Mouse (Mus musculus): ENCODE measurements around the gene Olfr1417. TPM values are rescaled to one million over a fixed set of nuclear protein-coding genes. Genes with fewer than 3 reads are reported as not detected.
"Not testable (repeated sequence)": the region's sequence is repeated elsewhere in the genome, so short reads cannot be mapped to it uniquely, and the experiment has no call there.

The Olfr1417 gene
- polyA plus RNA-seq (2012; rRNA removed), result 0.05 TPM in 1 of 2 replicates, not detected in the other

GRCm38 (mm10) chr19:11839119-11839518 lies at the start of gene Olfr1417:
Olfr1417 (minus strand) TSS chr19:11839219.
- no peak for TF ChIP-seq CTCF (IDR thresholded peaks at IDR 0.05; ENCODE audit: borderline replicate concordance, extremely low read depth, insufficient read depth, insufficient read length)
- DNase-seq (ENCODE audit: low read depth), result no peak

- DNase-seq (ENCODE audit: low read depth), result no peak
- TF ChIP-seq POLR2A (IDR thresholded peaks at IDR 0.05; ENCODE audit: borderline replicate concordance, extremely low read depth, insufficient read depth, insufficient read length, poor library complexity, severe bottlenecking), result no peak
- no peak for TF ChIP-seq CTCF (IDR thresholded peaks at IDR 0.05; ENCODE audit: borderline replicate concordance, extremely low read depth, insufficient read depth, insufficient read length)
Measured at GRCm38 (mm10) chr19:11886265-11886664, 47.2 kb upstream of the Olfr1417 start, which contains the start of gene Olfr1420. Olfr1420 (plus strand) TSS chr19:11886565.

- not testable (repeated sequence) for DNase-seq (ENCODE audit: low read depth)
Measured at GRCm38 (mm10) chr19:11878404-11878803, 39.4 kb upstream of the Olfr1417 start.

DNA sequence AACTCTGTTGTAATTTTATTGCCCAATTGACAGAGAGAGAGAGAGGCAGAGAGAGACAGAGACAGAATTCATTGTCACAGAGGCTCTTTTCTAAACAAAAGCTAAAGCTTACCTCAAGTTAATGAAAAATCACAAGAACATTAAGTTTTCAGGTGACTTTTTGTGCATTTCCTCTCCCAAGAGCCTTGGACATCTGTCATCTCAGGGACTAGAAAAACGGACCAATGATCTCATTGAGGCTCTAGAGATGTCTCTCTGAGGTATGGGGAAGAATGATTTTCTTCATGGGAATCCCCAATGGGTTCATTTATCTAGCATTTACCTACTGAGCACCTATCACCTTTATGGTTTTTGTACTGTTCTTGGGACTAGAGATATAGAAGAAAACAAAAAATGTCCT lies 36.0 kb upstream of the Olfr1417 start, which contains the start of gene Olfr1419:
Gene Olfr1419 (minus strand): TSS at position 101 of the 400 bp plus-strand sequence.
- TF ChIP-seq CTCF (IDR thresholded peaks at IDR 0.05; ENCODE audit: borderline replicate concordance, extremely low read depth, insufficient read depth, insufficient read length) (no peak), POLR2A (IDR thresholded peaks at IDR 0.05; ENCODE audit: borderline replicate concordance, extremely low read depth, insufficient read depth, insufficient read length, poor library complexity, severe bottlenecking) (no peak)
- no peak for DNase-seq (ENCODE audit: low read depth)

- no peak for DNase-seq (ENCODE audit: low read depth)
- no peak for TF ChIP-seq POLR2A (IDR thresholded peaks at IDR 0.05; ENCODE audit: borderline replicate concordance, extremely low read depth, insufficient read depth, insufficient read length, poor library complexity, severe bottlenecking)
- no peak for TF ChIP-seq CTCF (IDR thresholded peaks at IDR 0.05; ENCODE audit: borderline replicate concordance, extremely low read depth, insufficient read depth, insufficient read length)
Measured at GRCm38 (mm10) chr19:11867837-11868236, 28.8 kb upstream of the Olfr1417 start.

GRCm38 (mm10) chr19:11860966-11861365 lies 21.9 kb upstream of the Olfr1417 start, which contains the start of gene Olfr1418:
Olfr1418 (minus strand) TSS chr19:11861066.
- no peak for TF ChIP-seq CTCF (IDR thresholded peaks at IDR 0.05; ENCODE audit: borderline replicate concordance, extremely low read depth, insufficient read depth, insufficient read length)
- no peak for TF ChIP-seq POLR2A (IDR thresholded peaks at IDR 0.05; ENCODE audit: borderline replicate concordance, extremely low read depth, insufficient read depth, insufficient read length, poor library complexity, severe bottlenecking)
- no peak for DNase-seq (ENCODE audit: low read depth)

GRCm38 (mm10) chr19:11856506-11856905 lies 17.5 kb upstream of the Olfr1417 start:
- TF ChIP-seq POLR2A (IDR thresholded peaks at IDR 0.05; ENCODE audit: borderline replicate concordance, extremely low read depth, insufficient read depth, insufficient read length, poor library complexity, severe bottlenecking) (no peak), CTCF (IDR thresholded peaks at IDR 0.05; ENCODE audit: borderline replicate concordance, extremely low read depth, insufficient read depth, insufficient read length) (no peak)
- no peak for DNase-seq (ENCODE audit: low read depth)

DNA sequence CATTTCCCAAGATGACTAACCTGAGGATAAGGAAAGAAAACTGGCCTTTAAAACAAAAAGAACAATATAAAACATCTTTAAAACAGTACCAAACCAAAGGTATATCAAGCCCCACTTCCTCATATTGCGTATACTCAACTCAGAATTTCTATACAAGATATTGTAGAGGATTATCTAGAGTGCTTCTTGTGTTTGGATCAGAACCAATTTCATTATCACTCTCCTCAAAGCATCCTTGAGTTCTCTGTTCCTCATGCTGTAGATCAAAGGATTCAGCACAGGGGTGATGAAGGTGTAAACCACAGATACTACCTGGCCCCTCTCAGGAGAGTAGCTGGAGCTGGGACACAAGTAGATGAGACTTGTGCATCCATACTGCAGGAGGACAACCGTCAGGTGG lies 15.8 kb upstream of the Olfr1417 start:
- TF ChIP-seq CTCF (IDR thresholded peaks at IDR 0.05; ENCODE audit: borderline replicate concordance, extremely low read depth, insufficient read depth, insufficient read length), result no peak
- no peak for TF ChIP-seq POLR2A (IDR thresholded peaks at IDR 0.05; ENCODE audit: borderline replicate concordance, extremely low read depth, insufficient read depth, insufficient read length, poor library complexity, severe bottlenecking)
- DNase-seq (ENCODE audit: low read depth), result no peak

- DNase-seq (ENCODE audit: low read depth), result no peak
- TF ChIP-seq POLR2A (IDR thresholded peaks at IDR 0.05; ENCODE audit: borderline replicate concordance, extremely low read depth, insufficient read depth, insufficient read length, poor library complexity, severe bottlenecking), result no peak
- no peak for TF ChIP-seq CTCF (IDR thresholded peaks at IDR 0.05; ENCODE audit: borderline replicate concordance, extremely low read depth, insufficient read depth, insufficient read length)
Measured at GRCm38 (mm10) chr19:11852652-11853051, 13.6 kb upstream of the Olfr1417 start.

DNA sequence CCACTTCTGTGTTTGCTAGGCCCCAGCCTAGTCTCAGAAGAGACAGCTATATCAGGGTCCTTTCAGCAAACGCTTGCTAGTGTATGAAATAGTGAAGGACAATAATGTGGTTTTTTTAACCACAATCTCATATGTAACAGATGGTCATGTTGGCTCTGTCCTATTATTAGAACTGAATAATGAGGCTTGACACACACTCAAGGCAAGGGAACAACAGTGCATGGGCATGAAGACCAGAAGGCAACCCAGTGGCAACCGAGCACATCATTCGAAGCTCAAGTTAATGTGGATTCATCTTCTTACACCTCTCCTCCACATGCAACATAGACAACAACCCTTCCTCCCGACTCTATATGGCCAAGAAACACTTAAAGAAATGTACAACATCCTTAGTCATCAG lies 7.3 kb upstream of the Olfr1417 start:
- TF ChIP-seq POLR2A (IDR thresholded peaks at IDR 0.05; ENCODE audit: borderline replicate concordance, extremely low read depth, insufficient read depth, insufficient read length, poor library complexity, severe bottlenecking), result no peak
- no peak for TF ChIP-seq CTCF (IDR thresholded peaks at IDR 0.05; ENCODE audit: borderline replicate concordance, extremely low read depth, insufficient read depth, insufficient read length)
- DNase-seq (ENCODE audit: low read depth), result no peak

DNA sequence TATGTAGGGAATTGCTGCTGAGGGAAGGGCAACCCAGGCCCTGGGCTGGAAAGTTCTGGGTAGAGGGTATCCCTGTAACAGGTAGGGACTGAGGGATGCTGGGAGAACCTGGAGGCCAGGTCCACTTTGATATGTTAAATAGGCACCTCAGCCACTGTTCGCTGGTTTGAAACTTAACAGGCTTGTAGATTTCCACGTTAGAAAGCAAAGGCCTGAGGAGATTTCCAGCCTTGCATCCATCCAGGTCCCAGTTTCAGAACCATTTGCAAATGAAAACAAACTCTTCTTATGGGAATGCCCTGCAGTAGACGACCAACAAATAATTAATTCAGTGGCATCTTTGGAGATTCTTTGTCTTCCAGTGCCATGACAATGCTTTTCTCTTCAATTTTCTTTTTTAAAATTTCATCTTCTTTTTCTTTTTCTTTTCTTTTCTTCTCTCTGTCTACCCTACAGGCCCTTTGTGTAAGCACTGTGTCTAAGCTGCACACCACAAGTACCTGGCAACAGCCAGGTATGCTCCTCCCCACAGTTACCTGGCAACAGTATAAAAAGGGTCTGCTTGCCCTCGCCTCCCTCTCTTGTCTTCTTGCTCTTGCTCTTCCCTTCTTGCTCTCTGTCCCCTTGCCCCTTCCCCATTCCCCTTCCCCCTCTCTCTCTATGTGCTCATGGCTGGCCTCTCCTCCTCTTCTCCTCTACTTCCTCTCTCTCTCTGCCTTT lies 15.5 kb downstream of the Olfr1417 start:
- TF ChIP-seq CTCF (IDR thresholded peaks at IDR 0.05; ENCODE audit: borderline replicate concordance, extremely low read depth, insufficient read depth, insufficient read length) (no peak), POLR2A (IDR thresholded peaks at IDR 0.05; ENCODE audit: borderline replicate concordance, extremely low read depth, insufficient read depth, insufficient read length, poor library complexity, severe bottlenecking) (no peak)
- DNase-seq (ENCODE audit: low read depth), result no peak

- no peak for TF ChIP-seq POLR2A (IDR thresholded peaks at IDR 0.05; ENCODE audit: borderline replicate concordance, extremely low read depth, insufficient read depth, insufficient read length, poor library complexity, severe bottlenecking)
- peak; percentile 7; the same call in 1 of the 2 replicates for TF ChIP-seq CTCF (IDR thresholded peaks at IDR 0.05; ENCODE audit: borderline replicate concordance, extremely low read depth, insufficient read depth, insufficient read length)
- no peak for DNase-seq (ENCODE audit: low read depth)
Measured at GRCm38 (mm10) chr19:11820211-11820610, 18.8 kb downstream of the Olfr1417 start.

Data from brain, embryonic 14.5 days (tissue).